Mouse (Mus musculus) induced T-regulatory cell, adult 2 months (primary cell): ENCODE results near the gene Homer2.

ENCODE experiments used
- DNase-seq: peaks from one replicate; pipeline ENCODE4 v3.0.0-alpha.2; 2012; ENCODE audit warnings: low read depth

Homer2 gene

DNA sequence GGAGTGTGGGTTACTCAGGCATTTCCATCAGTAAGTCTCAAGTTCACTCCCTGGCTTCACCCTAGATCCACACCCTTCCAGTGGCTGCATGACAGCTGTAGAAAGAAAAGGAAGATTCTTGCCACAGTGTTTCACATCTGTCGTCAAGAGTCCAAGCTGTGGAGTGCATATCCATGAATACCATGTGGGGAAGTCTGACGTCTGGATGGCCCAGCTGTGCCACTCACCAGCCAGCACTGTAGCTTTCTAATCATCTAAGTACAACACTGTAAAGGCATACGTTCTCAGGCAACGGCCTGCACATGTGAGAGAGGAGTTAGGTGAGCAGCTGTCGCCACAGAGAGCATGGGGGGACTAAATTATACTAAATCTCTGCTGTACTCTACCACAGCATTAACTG is 56.0 kb downstream of the Homer2 start:
- DNase-seq = no peak

DNA sequence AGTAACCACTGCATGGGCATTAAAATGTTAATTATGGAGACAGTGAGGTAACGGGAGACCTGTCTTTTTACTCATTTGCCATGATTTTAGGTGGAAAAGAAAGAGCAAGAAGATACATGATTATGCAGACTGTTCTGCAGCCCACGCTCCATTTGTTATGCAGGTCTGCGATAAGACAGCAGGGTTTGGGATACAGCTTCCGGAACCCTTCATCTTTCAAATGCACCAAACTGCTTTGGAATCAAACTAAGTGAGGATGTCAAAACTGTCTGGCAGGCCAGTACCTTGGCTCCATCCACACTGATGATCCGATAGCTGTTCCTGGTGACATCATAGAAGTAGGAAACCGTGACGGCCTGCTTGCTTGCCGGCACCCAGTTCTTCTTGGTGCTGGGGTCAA is 58.1 kb downstream of the Homer2 start:
- no peak for DNase-seq

GRCm38 (mm10) chr7:81647959-81648358 is 59.4 kb downstream of the Homer2 start:
- DNase-seq = no peak

- DNase-seq = no peak
These were observed 62.6 kb downstream of the Homer2 start for GRCm38 (mm10) chr7:81644551-81645235.

DNA sequence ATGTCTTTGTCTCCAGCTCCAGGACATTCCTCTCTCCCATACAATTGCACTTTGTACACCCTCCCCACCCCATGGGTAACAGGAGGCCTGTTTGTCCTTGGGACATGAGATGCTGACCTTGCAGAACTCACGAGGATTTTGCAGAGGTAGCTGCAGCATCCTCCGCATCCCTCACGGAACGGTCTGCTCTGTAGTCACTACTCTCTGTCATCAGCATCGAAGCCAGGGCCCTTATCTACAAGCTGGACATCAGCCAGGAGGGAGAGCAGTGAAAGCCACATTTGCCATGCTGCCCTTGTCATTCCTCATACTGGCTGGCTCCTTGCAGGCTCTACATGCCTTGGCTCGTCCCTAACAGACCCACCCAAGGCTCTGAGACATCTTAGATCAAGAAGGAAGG is 66.2 kb downstream of the Homer2 start:
- DNase-seq = no peak

- DNase-seq = no peak
These were observed 74.7 kb downstream of the Homer2 start for GRCm38 (mm10) chr7:81632586-81632985.

- no peak for DNase-seq
These were observed 76.1 kb downstream of the Homer2 start for GRCm38 (mm10) chr7:81631261-81631660.

DNA sequence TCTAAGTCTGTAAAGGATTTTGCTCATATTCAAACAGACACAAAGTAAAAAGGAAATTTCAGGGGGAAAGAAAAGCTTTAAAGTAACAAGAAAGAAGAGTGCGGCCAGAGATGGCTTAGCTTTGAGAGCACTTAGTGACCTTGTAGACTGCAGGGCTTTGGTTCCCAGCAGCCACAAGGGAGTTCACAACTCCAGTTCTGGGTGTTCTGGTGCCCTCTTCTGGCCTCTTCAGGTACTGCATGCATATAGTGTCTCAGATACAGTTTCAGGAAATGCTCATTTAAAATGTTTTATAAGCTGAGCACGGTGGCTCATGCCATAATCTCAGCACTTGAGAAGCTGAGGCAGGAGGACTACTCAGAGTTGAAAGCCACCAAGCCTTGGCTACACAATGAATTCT is 80.9 kb downstream of the Homer2 start:
- peak; percentile 62 for DNase-seq

DNA sequence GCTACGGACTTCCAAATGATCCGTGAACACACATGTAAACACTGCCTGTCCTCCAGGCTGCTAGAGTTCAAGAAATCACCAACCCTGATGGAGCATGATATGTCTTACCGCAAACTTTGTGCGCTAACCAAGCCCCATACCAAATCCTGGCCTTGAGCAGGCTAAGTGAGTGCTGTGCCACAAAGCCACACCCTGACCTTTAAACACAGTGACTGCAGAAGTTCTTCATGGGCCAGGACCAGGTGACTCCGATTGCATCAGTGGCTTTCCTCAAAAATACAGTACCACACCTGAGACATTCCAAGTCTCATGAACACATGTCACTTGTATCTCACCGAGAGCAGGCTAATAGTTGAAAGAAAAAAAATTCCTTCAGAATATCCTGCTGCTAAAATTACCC is 83.6 kb downstream of the Homer2 start:
- no peak for DNase-seq

GRCm38 (mm10) chr7:81622793-81623192 is 84.5 kb downstream of the Homer2 start:
- no peak for DNase-seq

DNA sequence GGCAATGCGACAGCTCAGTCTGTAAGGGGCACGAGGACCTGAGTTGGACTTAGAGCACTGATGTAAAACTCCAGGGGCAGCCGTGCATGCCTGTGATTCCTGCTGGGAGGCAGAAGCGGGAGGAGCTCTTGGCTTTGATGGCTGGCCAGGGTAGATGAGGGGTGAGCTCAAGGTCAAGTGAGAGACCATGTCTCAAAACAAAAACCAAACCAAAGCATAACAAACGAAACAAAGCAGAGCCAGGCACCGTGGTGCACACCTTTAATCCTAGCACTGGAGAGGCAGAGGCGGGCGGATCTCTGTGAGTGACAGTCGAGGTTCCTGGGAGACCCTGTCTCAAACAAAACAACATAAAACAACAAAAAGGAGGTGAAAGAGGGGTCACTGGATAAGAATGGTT is 92.3 kb downstream of the Homer2 start:
- DNase-seq = no peak

GRCm38 (mm10) chr7:81612856-81613635 is 94.3 kb downstream of the Homer2 start:
- DNase-seq = no peak

GRCm38 (mm10) chr7:81610125-81610524 is 97.2 kb downstream of the Homer2 start:
- DNase-seq = peak; percentile 28

- no peak for DNase-seq
These were observed 100.9 kb downstream of the Homer2 start for GRCm38 (mm10) chr7:81606452-81606851.

GRCm38 (mm10) chr7:81605489-81605888 is 101.8 kb downstream of the Homer2 start:
- DNase-seq = no peak

GRCm38 (mm10) chr7:81604991-81605390 is 102.3 kb downstream of the Homer2 start:
- DNase-seq = no peak

DNA sequence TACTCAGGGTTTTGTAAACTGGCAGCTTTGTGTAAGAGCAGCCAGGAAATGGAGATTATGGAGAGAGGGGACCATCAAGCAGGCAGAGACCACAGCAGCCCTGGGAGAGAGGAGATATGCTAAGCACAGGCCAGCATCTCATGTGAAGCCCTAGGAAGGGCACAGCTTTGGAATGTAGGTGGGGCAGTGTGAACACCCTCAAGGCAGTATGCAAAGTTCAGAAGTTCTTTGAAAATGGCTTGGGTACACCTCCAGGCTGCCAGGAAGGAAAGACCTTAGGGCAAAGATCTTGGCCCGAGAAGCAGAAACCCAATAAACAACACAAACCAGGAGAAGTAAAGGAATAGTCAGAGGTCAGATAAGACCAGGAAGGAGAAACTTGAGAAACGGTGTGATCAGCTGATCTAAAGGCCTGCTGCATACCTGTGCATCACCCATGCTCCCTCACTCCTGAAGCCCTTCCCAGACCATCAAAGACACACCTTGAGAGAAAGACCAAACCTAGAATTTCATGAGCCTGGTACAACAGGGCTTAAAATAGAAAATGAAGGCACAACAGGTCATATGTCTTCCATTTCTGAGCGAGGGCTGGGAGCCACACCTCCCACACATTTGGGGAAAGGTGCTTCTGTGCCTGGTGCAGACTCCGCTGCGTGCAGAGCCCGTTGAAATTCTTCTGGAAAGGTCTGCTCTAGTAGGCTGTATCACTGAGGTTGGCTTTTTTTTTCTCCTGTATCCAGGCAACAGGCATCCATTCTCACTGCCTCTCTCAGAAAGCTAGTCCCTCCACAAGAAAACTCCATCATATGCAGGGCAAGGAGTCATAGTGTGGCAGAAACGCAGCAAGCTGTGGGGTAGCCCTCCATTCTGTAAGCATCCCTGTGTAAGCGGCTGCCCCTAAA is 107.7 kb downstream of the Homer2 start:
- DNase-seq = no peak

DNA sequence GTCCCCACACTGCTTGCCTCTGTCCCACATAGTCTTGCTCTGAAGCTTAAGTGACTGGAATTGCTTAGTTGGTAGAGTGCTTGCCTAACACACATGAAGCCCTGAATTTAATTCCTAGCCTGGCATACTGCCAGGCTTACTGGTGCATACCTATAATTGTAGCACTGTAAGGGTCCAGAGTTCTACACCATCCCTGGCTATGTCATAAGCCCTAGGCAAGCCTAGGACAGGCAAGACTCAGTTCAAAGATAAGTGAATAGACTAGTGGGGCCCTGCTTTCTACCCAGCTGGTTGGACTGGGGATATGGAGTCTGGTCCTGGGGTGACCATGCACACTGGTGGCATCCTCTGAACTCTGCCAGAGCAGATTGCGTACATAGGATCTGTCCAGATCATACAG is 109.7 kb downstream of the Homer2 start:
- DNase-seq = no peak

DNA sequence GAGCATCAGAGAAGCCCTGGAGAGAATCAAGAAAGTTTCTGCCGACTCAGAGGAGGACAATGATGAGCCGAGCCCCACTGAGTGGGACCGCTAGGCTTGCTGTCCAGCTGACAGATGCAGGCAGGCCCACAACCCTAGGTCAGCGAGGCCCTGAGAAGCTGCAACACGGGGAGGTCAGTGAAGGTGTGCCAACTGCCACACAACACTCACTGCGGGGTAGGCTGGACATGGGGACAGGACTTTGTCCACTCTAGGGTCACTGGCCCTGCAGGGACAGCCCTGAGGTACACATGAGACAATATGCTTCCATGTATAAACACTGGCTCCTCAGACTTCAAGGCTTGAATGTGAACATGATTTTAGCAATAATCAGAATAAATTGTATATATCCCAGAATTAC is 111.2 kb downstream of the Homer2 start:
- DNase-seq = no peak

DNA sequence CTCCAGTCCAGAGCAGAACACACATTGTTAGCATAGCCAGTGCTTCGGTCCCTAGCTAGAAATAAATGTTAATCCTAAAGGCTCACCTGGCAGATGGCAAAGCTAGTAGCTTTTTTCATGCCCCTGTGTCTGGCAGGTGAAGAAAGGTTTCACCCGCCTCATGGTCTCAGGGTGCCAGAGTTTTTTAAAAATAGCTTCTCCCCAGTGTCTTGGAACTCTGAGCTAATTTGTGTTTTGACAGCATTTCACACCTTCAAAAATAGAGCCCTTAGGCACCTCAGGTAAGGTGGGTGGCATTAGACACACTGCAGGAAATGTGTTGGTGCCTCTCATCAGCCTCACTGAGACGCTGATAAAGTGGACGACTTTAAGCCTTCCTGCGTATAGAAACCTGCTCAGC is 112.3 kb downstream of the Homer2 start:
- DNase-seq = no peak

- DNase-seq = no peak
These were observed 113.9 kb downstream of the Homer2 start for GRCm38 (mm10) chr7:81593387-81593786.

DNA sequence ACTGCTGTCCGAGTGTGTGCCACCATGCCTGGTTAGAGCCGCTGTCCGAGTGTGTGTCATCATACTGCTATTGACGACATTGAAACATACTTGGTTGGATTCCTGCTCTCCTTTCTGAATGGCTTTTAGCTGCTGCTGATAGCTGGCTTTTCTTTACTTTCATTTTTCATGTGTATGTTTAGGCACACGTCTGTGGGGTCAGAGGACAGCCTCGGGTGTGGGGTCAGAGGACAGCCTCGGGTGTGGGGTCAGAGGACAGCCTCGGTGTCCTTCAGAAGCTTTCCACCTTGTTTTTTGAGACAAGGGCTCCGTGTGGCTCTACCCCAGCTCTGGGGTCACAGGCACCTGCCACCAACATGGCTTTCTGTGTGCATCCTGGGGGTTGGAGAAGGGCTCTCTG is 114.6 kb downstream of the Homer2 start:
- no peak for DNase-seq

- DNase-seq = no peak
These were observed 120.1 kb downstream of the Homer2 start for GRCm38 (mm10) chr7:81587238-81587637.
